Comparison of ENCODE assay signal across 9 mouse cellular contexts in genomic region chr1:7777191-7778044, GRCm38 (mm10).
DNase-seq lines count a peak whose midpoint lies in the region; ATAC-seq and TF ChIP-seq lines count a peak whose summit lies in the region.
"Had no signal": no experiment of that assay in that cellular context is flagged by ENCODE, and none has a peak within 500 bp of the region (broad histone marks: within the 10 kb centered on the region; RNA-seq: fewer than 3 reads in every experiment).

No protein-coding gene starts in this region.

- H3K27ac ChIP-seq in kidney, postnatal 0 days: no peak overlapping the region
- H3K27ac ChIP-seq in forebrain, embryonic 13.5 days: no peak overlapping the region
- H3K27ac ChIP-seq in limb, embryonic 14.5 days (replicated peaks; ENCODE audit: low read depth, low read length): no peak overlapping the region
- H3K27ac ChIP-seq in neural tube, embryonic 15.5 days (replicated peaks): no peak overlapping the region

- H3K4me1 ChIP-seq in kidney, postnatal 0 days (replicated peaks; ENCODE audit: insufficient read depth, low read length): no peaks in the 10 kb centered on the region
- peaks cover 4% of the 10 kb centered on the region for H3K4me1 ChIP-seq in forebrain, embryonic 13.5 days
- H3K4me1 ChIP-seq in limb, embryonic 14.5 days (ENCODE audit: control insufficient read depth, insufficient read depth, low read length): 0 out of 2 replicates have a peak, but pooled peaks cover 3% of the 10 kb centered on the region
- peaks cover 11% of the 10 kb centered on the region for H3K4me1 ChIP-seq in neural tube, embryonic 15.5 days

- no peak for TF ChIP-seq CTCF in kidney, postnatal 0 days (IDR thresholded peaks at IDR 0.05; ENCODE audit: low read depth)

- no peaks in the 10 kb centered on the region for H3K9me3 ChIP-seq in kidney, postnatal 0 days (replicated peaks; ENCODE audit: low read length)
- H3K9me3 ChIP-seq in forebrain, embryonic 13.5 days (replicated peaks): no peaks in the 10 kb centered on the region
- no peaks in the 10 kb centered on the region for H3K9me3 ChIP-seq in limb, embryonic 14.5 days (ENCODE audit: control insufficient read depth, low read length)
- H3K9me3 ChIP-seq in neural tube, embryonic 15.5 days (replicated peaks): no peaks in the 10 kb centered on the region

- no peak overlapping the region for H3K4me3 ChIP-seq in kidney, postnatal 0 days (replicated peaks; ENCODE audit: low read depth, low read length)
- no peak overlapping the region for H3K4me3 ChIP-seq in forebrain, embryonic 13.5 days
- no peak overlapping the region for H3K4me3 ChIP-seq in limb, embryonic 14.5 days (replicated peaks; ENCODE audit: low read length)
- H3K4me3 ChIP-seq in neural tube, embryonic 15.5 days (replicated peaks): no peak overlapping the region

- no peak for TF ChIP-seq POLR2A in limb, embryonic 14.5 days (IDR thresholded peaks at IDR 0.05; ENCODE audit: borderline replicate concordance, extremely low read depth, insufficient read depth, insufficient read length)

- no peaks in the 10 kb centered on the region for H3K36me3 ChIP-seq in kidney, postnatal 0 days (ENCODE audit: insufficient read depth, low read length)
- H3K36me3 ChIP-seq in forebrain, embryonic 13.5 days (ENCODE audit: poor library complexity, severe bottlenecking): no peaks in the 10 kb centered on the region
- H3K36me3 ChIP-seq in limb, embryonic 14.5 days (ENCODE audit: control insufficient read depth, insufficient read depth, low read length): no peaks in the 10 kb centered on the region
- no peaks in the 10 kb centered on the region for H3K36me3 ChIP-seq in neural tube, embryonic 15.5 days

- ATAC-seq in kidney, postnatal 0 days (replicated peaks; ENCODE audit: low FRiP score, low read depth): peak; percentile 89
- ATAC-seq in forebrain, embryonic 13.5 days: peak; percentile 68; the same call in 1 of the 2 replicates
- peak; percentile 75 for ATAC-seq in limb, embryonic 14.5 days (ENCODE audit: low FRiP score, low read depth)
- ATAC-seq in neural tube, embryonic 15.5 days (ENCODE audit: low FRiP score): peak; percentile 28; the same call in 1 of the 2 replicates
- no peak for ATAC-seq in CD4-positive, CD25-positive, alpha-beta regulatory T cell, adult 4 months

- peak overlapping the region; percentile 27; the same call in 1 of the 2 replicates for H3K4me2 ChIP-seq in kidney, postnatal 0 days (ENCODE audit: low read length)
- no peak overlapping the region for H3K4me2 ChIP-seq in forebrain, embryonic 13.5 days
- H3K4me2 ChIP-seq in limb, embryonic 14.5 days (replicated peaks; ENCODE audit: low read depth, low read length, severe bottlenecking): peak overlapping the region; percentile 19; the same call in 1 of the 2 replicates
- 0 out of 2 replicates have a peak overlapping the region, but pooled peaks have one; percentile 9 for H3K4me2 ChIP-seq in neural tube, embryonic 15.5 days

- peak; percentile 57 for DNase-seq in kidney, postnatal 0 days (ENCODE audit: low spot score)
- no peak for DNase-seq in kidney, postnatal 14 days
- DNase-seq in limb, embryonic 14.5 days (ENCODE audit: low spot score): peak; percentile 13
- DNase-seq in ovary, adult 18-20 months (ENCODE audit: low spot score): no peak
- no peak for DNase-seq in left cerebral cortex, adult 9 months (ENCODE audit: low spot score in 2 of 2)
- DNase-seq: cerebellum, postnatal 10 days had no signal

- no peak overlapping the region for H3K9ac ChIP-seq in kidney, postnatal 0 days (ENCODE audit: low read depth, low read length)
- no peak overlapping the region for H3K9ac ChIP-seq in forebrain, embryonic 13.5 days
- 0 out of 2 replicates have a peak overlapping the region, but pooled peaks have one; percentile 21 for H3K9ac ChIP-seq in limb, embryonic 14.5 days (ENCODE audit: low read depth, low read length, severe bottlenecking)
- no peak overlapping the region for H3K9ac ChIP-seq in neural tube, embryonic 15.5 days (replicated peaks)

- 7% methylated on average over 11 of the region's 11 CpGs for WGBS in kidney, postnatal 0 days
- WGBS in forebrain, embryonic 13.5 days: 6% methylated on average over 11 of the region's 11 CpGs
- 7% methylated on average over 11 of the region's 11 CpGs for WGBS in limb, embryonic 14.5 days
- whole genome bisulfite sequencing in neural tube, embryonic 15.5 days: 9% methylated on average over 11 of the region's 11 CpGs

- H3K27me3 ChIP-seq in kidney, postnatal 0 days (ENCODE audit: insufficient read depth, low read length): no peaks in the 10 kb centered on the region
- H3K27me3 ChIP-seq in forebrain, embryonic 13.5 days: no peaks in the 10 kb centered on the region
- H3K27me3 ChIP-seq in limb, embryonic 14.5 days (ENCODE audit: control insufficient read depth, insufficient read depth, low read length): no peaks in the 10 kb centered on the region
- no peaks in the 10 kb centered on the region for H3K27me3 ChIP-seq in neural tube, embryonic 15.5 days (replicated peaks)

Comparison
In these comparisons a context has a peak if more than half of its experiments do, and no peak if none do; other contexts are left out.
1. DNase-seq: peak in kidney, postnatal 0 days (single experiment) and limb, embryonic 14.5 days (single experiment); none in kidney, postnatal 14 days (single experiment), ovary, adult 18-20 months (single experiment) and left cerebral cortex, adult 9 months (0 of 2).